8 mouse cellular contexts compared by ENCODE assay signal in genomic region chr8:108820634-108821033, GRCm38 (mm10).
A peak's percentile ranks its signal among the peaks of the same experiment; 100 is the strongest.
DNase-seq lines count a peak whose midpoint lies in the region; ATAC-seq and TF ChIP-seq lines count a peak whose summit lies in the region.

No protein-coding gene starts in this region.

- WGBS in heart, postnatal 0 days = 22% methylated on average over 6 of the region's 6 CpGs
- WGBS in limb, embryonic 10.5 days = 9% methylated on average over 6 of the region's 6 CpGs
- 7% methylated on average over 6 of the region's 6 CpGs for WGBS in midbrain, embryonic 11.5 days

- peak; percentile 70 for DNase-seq in CD4-positive, CD25-positive, alpha-beta regulatory T cell, adult 2 months (ENCODE audit: low read depth, low spot score)
- peak; percentile 53 for DNase-seq in c-Kit-positive CD71-positive TER-119-positive erythroid progenitor cells, embryonic 14.5 days (ENCODE audit: low spot score)
- DNase-seq in heart, postnatal 0 days (ENCODE audit: low spot score) = peak; percentile 70
- DNase-seq in limb, embryonic 10.5 days (ENCODE audit: low spot score) = peak; percentile 43
- peak; percentile 87 for DNase-seq in midbrain, embryonic 11.5 days (ENCODE audit: low spot score, missing footprints)
- peak; percentile 16 to 44 for DNase-seq in thymus, adult 18-20 months
- DNase-seq in frontal cortex, postnatal 25 days (ENCODE audit: low spot score in 2 of 2) = no peak
- DNase-seq in frontal cortex, postnatal 14 days (ENCODE audit: low spot score in 2 of 2) = no peak

- H3K27ac ChIP-seq in heart, postnatal 0 days (ENCODE audit: low read depth) = no peak overlapping the region
- H3K27ac ChIP-seq in limb, embryonic 10.5 days = no peak overlapping the region
- no peak overlapping the region for H3K27ac ChIP-seq in midbrain, embryonic 11.5 days (ENCODE audit: low read depth, low read length)

- peaks cover 7% of the 10 kb centered on the region for H3K4me1 ChIP-seq in heart, postnatal 0 days (ENCODE audit: control insufficient read depth, insufficient read depth)
- H3K4me1 ChIP-seq in limb, embryonic 10.5 days = peaks cover 45% of the 10 kb centered on the region
- peaks cover 20% of the 10 kb centered on the region for H3K4me1 ChIP-seq in midbrain, embryonic 11.5 days (ENCODE audit: control insufficient read depth, insufficient read depth, low read length)

- peak overlapping the region; percentile 25 for H3K4me3 ChIP-seq in heart, postnatal 0 days (ENCODE audit: low read depth, low read length)
- peak overlapping the region; percentile 36 for H3K4me3 ChIP-seq in limb, embryonic 10.5 days
- H3K4me3 ChIP-seq in midbrain, embryonic 11.5 days (ENCODE audit: low read depth, low read length) = no peak overlapping the region

- H3K36me3 ChIP-seq in heart, postnatal 0 days (replicated peaks; ENCODE audit: control insufficient read depth, insufficient read depth, low read length) = no peaks in the 10 kb centered on the region
- H3K36me3 ChIP-seq in limb, embryonic 10.5 days = peaks cover 21% of the 10 kb centered on the region
- H3K36me3 ChIP-seq in midbrain, embryonic 11.5 days (ENCODE audit: control insufficient read depth, insufficient read depth, low read length) = no peaks in the 10 kb centered on the region

- no peaks in the 10 kb centered on the region for H3K9me3 ChIP-seq in heart, postnatal 0 days (replicated peaks; ENCODE audit: control insufficient read depth, low read length)
- no peaks in the 10 kb centered on the region for H3K9me3 ChIP-seq in limb, embryonic 10.5 days (replicated peaks)
- no peaks in the 10 kb centered on the region for H3K9me3 ChIP-seq in midbrain, embryonic 11.5 days (ENCODE audit: control insufficient read depth, low read length)

- peak; percentile 80 for ATAC-seq in heart, postnatal 0 days (ENCODE audit: insufficient read depth, low read depth)
- peak; percentile 77 for ATAC-seq in midbrain, embryonic 11.5 days (ENCODE audit: low FRiP score)

- H3K4me2 ChIP-seq in heart, postnatal 0 days (ENCODE audit: low read depth, low read length) = peak overlapping the region; percentile 58
- peak overlapping the region; percentile 27; the same call in 1 of the 2 replicates for H3K4me2 ChIP-seq in midbrain, embryonic 11.5 days

- no peak for TF ChIP-seq EP300 in heart, postnatal 0 days (IDR thresholded peaks at IDR 0.05; ENCODE audit: low read depth)

- H3K9ac ChIP-seq in heart, postnatal 0 days (replicated peaks; ENCODE audit: low read depth, low read length) = no peak overlapping the region
- no peak overlapping the region for H3K9ac ChIP-seq in midbrain, embryonic 11.5 days (ENCODE audit: low read length)

- no peak for TF ChIP-seq CTCF in heart, postnatal 0 days (IDR thresholded peaks at IDR 0.05; ENCODE audit: low read depth)

- H3K27me3 ChIP-seq in heart, postnatal 0 days (ENCODE audit: control insufficient read depth, insufficient read depth, low read length) = no peaks in the 10 kb centered on the region
- no peaks in the 10 kb centered on the region for H3K27me3 ChIP-seq in limb, embryonic 10.5 days (ENCODE audit: low read depth, poor library complexity, severe bottlenecking)
- H3K27me3 ChIP-seq in midbrain, embryonic 11.5 days (ENCODE audit: control insufficient read depth, insufficient read depth, low read length) = no peaks in the 10 kb centered on the region

Comparison
In these comparisons a context has a peak if more than half of its experiments do, and no peak if none do; other contexts are left out.
1. DNase-seq: peak in CD4-positive, CD25-positive, alpha-beta regulatory T cell, adult 2 months (single experiment), c-Kit-positive CD71-positive TER-119-positive erythroid progenitor cells, embryonic 14.5 days (single experiment), heart, postnatal 0 days (single experiment), limb, embryonic 10.5 days (single experiment), midbrain, embryonic 11.5 days (single experiment) and thymus, adult 18-20 months (2 of 2); none in frontal cortex, postnatal 25 days (0 of 2) and frontal cortex, postnatal 14 days (0 of 2).